Mouse (Mus musculus): Measurements from ENCODE around the gene Pik3cg.
"Not testable (repeated sequence)": the region's sequence is repeated elsewhere in the genome, so short reads cannot be mapped to it uniquely, and the experiment has no call there.

The Pik3cg gene

DNA sequence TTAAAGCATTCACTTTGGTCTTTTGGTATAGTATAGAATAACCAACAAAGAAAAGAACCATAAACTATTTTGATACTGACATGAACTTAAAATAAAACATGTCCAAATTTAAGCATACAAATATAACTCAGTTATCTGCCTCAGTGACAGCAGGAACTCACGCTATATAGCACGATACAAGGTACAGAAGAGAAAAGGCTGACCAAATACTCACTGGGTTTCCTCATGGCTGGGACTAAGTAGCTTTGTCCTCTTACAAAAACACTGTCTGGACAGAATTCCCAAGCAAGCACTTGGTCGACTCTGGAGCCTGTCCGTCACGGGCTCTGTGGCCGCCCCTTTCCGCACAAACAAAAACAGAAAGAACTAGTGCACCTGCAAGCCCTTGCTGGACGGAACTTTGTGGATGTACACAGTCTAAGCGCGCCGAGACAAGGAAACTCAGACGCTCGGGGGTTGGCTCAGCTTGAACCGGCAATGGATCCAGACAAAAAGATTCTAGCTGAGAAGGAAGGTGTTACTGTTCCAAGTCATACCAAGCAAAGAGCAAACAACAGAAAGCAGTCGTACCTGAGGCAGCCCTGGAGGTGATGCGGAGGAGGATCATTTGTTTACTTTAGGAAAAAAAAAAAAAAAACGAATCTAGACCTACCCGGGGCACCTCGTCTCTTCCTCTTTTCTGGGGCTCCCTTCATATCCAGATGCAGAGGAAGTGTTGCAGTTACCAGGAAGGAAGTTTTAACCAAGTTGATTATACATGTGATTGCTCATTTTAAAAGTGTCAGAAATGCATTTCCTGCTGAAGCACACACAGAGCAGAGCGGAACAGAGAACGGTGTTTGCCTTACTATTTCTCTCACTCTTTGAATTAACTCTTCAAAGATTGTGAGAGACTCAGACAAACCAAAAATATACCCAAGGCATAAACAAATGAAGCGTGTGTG lies at the start of gene Pik3cg:
TSS of gene Pik3cg (minus strand) at position 712 of the 944 bp plus-strand sequence.
- DNase-seq (ENCODE audit: low spot score), result no peak

DNA sequence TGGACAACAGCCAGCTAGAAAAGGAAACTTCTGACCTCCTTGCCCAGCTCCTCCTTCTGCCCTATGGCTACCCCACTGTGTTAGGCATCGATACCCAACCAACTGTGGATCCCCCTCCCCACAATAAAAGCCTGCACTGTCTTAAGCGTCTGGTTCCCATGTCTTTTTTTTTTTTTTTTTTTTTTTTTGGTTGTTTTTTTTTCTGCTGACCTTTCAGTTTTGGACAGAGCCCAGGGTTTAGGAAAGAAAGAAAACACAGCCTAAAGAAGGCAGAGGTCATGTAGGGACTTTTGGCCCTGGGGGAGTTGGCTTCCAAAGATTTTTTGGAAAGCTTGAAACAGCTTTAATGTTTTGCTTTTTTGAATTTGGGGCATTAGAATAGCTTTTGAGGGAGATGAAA lies 40.0 kb upstream of the Pik3cg start:
- DNase-seq (ENCODE audit: low spot score), result no peak

DNA sequence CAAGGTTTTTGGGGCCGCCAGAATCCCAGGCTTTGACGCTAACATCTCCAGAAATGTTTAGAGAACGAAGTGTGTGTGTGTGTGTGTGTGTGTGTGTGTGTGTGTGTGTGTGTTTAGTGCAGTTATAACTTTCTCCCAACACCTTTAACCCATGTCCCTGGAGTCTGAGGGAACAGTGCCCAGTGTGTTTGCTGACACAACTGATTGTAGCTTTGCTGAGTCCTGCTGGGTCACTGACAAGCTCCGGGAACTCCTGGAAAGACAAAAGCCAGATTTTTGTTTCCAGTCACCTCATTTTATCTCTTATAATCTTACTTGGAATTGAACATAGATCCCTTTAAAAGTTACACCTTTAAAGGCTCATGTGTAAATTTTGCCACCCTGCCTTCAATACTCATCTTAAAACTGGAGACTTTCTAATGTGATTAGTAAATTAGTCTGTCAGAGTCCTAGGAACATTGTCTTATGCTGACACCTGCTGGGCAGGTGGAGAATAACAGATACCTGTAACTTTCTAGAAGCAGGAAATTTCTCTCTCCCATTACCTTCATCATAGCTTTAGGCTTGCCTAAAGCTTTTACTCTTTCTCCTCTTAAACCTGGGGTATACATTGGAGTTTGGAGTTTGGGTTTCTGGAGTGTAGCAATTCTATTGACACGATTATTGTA lies 37.2 kb upstream of the Pik3cg start:
- DNase-seq (ENCODE audit: low spot score), result peak; percentile 22

DNA sequence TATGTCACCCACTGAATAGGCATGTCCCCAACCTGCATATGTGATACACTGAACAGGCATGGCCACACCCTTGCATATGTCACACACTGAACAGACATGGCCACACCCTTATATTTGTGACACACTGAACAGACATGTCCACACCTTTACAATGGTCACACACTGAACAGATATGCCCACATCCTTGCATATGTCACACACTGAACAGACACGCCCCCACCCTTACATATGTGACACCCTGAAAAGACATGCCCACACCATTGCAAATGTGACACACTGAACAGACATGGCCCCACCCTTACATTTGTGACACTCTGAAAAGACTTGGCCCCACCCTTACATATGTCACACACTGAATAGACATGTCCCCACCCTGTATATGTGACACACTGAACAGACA lies 35.1 kb upstream of the Pik3cg start:
- no peak for DNase-seq (ENCODE audit: low spot score)

DNA sequence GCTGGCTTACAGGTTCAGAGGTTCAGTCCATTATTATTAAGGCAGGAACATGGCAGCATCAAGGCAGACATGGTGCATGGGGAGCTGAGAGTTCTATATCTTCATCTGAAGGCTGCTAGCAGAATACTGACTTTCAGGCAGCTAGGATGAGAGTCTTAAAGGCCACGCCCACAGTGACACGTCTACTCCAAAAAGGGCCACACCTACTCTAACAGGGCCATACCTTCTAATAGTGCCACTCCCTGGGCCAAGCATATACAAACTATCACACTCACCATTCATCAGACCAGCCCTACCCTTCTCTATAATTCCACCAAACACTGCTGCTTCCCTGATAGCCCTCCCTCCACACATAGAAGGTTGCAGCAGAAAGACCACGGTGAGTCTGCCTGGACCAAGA lies 30.7 kb upstream of the Pik3cg start:
- not testable (repeated sequence) for DNase-seq (ENCODE audit: low spot score)

DNA sequence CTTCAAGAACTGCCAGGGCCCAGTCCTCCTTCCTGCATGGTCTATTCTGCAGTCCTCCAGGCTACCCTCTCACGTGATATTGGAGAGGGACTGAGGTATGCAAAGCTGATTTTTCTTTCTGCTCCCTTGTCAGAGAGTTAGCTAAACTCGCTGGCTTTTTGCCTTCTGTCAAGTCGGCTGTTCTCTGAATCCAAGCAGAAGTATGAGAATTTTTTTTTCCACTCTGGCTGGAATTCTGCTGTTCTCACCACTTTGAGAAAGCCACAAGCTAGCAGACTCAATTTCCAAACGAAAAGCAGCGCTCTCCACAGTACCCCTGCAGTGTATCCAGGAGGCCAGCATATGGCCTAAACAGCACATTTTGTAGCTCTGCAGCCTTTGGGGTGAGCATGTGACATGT lies 30.0 kb upstream of the Pik3cg start:
- DNase-seq (ENCODE audit: low spot score), result no peak

DNA sequence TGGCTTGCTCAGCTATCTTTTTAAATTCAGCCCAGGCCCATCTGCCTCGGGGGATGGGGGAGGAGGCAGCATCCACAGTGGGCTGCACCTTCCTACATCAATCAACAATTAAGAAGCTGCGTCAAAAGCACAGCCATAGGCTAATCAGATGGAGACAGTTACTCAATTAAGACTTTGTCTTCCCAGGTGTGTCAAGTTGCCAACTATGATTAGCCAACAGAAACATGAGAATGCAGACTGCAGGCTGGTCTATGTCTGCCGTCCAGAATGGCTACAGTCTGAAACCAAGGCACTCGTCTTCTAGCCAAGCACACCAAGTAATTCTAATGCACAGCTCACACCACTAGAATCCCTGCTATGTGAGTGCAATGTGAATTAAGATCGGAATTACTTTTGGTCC lies 29.4 kb upstream of the Pik3cg start:
- DNase-seq (ENCODE audit: low spot score), result no peak

DNA sequence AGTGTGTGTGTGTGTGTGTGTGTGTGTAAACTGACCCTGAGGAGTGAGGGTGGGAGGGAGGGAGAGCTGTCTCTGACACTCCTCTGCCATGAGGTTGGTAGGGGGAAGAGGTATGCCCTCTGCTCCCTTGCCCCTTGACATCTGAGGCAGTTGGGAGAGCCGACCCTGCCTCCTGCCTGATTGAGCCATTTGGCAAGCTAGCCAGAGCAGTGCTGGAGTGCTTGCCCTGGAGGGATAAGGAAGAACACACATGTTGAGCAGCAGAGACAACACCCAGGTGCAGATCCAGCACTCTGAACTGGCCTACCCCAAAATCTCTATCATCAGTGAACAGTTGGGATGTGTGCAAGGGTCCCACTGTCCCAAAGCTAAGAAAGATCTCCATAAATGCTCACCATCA lies 28.7 kb upstream of the Pik3cg start:
- no peak for DNase-seq (ENCODE audit: low spot score)

DNA sequence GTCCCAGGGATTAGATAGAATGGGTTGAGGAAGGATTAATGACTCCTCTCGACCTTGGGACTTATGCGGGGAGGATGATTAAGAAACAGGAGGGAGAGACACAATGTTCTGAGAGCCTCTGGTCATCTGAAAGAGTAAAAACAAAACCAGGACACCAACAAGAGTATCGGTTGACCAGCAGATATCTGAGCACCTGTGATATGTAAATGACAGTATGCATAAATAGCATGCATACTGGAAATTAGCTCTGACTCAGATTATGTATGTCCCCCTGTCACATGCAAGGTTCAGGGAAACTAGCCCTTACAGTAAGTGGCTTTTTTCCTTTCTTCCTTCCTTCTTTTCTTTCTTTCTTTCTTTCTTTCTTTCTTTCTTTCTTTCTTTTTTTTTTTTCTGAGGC lies 28.0 kb upstream of the Pik3cg start:
- DNase-seq (ENCODE audit: low spot score), result no peak

DNA sequence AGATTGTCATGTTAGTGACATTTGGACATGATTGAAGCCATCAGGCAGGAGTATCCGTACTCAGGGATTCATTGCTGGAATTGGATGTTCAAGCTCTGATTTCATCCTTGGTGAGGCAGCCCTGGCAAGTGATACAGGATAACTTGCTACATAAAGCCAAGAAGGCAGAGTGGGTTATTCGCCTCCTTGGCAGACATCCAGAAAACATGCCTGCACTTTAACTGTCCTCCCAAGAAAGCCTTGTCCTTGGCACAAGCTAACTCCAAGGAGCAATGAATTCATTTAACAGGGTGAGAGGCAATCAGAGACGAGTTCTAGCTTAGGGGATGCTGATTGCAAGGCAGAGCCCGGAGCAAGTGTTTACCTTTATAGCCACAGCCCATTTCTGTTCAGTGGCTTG lies 25.4 kb upstream of the Pik3cg start:
- DNase-seq (ENCODE audit: low spot score), result no peak

DNA sequence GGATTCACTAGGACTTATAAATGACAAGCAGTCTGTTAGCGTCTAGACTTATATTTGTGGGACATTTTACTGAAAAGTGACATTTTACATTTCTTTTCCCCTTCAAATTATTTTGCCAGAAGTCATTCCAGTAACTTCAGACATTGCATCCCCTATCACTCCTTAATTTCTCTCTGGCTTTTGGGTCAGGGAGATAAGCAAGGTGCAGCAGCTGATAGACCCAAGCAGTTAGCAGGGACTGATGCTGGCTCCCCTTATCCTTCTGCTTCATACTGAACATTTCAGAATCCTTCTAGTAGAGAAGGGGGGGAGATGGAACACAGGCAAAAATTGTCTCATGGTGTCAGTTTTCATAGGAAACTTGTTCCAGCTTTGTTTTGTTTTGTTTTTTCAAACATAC lies 22.9 kb upstream of the Pik3cg start:
- DNase-seq (ENCODE audit: low spot score), result no peak

DNA sequence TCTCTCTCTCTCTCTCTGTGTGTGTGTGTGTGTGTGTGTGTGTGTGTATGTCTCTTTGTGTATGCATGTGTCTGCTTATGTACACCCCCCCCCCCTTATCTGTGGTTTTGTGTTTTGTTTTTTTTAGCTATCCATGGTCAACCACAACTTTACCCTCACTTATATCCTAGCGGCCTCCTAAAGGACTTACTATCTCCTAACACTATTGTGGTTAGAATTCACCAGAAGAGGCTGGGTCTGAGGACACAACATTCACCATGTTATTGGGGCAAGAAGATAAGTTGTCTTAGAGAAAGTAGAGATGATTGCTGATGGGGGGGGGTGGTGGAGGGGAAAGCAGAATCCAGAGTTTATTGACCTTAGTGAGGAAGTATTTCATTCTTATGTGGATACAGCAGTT lies 15.2 kb upstream of the Pik3cg start:
- DNase-seq (ENCODE audit: low spot score), result no peak

DNA sequence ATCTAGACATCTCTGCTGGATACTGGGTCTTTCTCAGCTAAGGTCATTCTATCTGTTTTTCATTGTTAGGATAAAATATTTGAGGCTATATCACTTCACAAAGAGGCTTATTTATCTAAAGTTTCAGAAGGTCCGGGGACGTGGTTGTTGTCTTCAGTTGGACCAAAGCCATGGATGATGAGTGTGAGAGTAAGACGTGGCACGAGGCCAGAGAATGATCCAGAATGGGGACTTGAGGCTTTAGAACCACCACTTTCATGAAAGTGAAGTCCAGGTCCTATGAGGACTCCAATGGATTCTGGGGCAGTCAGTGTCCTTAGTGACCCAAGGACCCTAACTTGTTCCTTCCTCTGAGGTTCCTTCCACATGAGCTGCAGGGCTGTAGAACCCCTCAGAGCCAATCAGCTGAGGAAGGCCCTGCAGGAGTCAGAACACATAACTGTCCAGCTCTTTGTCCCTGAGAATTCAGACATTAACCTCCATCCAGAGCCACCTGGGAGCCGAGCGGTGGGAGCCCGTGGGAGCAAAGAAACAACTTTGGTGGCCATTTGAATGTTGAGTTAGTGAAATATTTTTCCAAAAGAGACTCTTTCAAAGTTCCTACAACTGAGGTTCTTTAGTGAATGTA lies 14.4 kb upstream of the Pik3cg start:
- no peak for DNase-seq (ENCODE audit: low spot score)

DNA sequence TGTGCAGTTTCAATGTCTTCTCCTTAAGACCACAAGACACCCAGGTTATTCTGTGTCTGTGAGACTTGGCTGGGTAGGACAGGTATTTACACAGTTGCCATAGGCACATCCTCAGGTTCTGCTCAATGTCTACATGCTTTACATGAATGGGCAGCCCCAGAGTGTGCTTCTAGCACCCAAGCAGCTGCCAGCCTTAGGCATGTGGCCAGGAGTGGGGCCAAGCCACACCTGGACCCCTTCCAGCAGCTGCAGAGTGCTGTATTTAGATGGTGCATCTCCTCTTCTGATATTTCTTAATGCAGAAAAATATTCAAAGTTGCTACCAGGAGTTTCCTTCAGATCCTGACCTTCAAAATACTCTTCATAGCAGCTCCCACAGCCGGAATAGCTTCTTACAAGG lies 11.9 kb upstream of the Pik3cg start:
- DNase-seq (ENCODE audit: low spot score), result no peak

DNA sequence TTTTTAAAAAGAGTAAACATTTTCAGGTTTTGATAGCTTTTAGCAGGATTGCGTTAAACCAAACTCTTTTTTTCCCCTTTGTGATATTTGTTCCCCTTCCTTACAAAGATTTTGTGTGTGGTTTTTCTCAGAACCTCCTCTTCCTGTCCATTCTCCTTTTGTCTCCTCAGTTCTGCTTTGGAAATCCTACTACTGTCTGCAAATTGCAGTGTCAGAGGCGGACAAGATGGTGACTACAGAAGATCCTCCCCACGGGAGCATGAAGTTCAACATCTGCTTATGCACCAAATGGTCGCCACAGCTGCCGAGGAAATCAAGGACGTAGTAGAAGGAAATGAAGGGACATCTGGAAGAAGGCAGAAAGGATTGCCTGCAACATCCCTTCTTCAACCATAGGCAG lies 6.7 kb upstream of the Pik3cg start:
- no peak for DNase-seq (ENCODE audit: low spot score)

DNA sequence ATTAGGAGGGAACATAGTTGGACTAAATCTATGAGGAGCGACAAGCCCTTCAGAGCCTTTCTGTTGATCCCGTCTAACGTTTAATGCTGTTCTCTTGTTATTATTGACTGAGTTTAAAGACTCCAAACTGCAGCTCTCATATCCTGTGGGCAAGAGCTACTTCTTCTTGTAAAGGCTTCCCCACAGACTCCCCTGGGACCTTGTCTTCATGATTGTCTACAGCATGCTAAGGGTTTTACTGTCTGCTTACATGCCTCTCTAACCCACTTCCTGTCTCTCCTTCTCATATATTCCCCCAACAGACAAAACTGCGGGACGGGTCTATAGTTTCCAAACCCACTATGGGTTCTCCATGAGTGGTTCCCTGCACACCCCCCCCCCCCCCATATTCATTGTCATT lies 4.2 kb upstream of the Pik3cg start:
- DNase-seq (ENCODE audit: low spot score), result no peak

DNA sequence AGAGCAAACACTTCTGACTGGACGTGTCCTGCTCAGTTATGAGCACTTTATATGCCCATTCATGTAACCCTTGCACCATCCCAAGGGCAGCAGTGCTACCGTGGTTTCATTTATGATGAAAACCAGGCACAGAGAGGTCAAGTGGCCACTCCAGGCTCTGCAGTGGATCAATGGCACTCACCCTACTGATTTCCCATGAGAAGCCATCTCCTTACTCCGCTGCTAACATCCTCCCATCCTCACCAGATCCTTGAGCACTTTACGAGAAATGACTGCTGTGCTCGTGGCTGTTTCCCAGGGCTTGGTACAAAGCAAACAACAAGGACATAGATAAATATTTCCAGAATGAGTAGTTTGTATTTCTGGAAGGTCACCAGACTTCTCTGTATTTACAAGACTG lies 3.7 kb upstream of the Pik3cg start:
- no peak for DNase-seq (ENCODE audit: low spot score)

DNA sequence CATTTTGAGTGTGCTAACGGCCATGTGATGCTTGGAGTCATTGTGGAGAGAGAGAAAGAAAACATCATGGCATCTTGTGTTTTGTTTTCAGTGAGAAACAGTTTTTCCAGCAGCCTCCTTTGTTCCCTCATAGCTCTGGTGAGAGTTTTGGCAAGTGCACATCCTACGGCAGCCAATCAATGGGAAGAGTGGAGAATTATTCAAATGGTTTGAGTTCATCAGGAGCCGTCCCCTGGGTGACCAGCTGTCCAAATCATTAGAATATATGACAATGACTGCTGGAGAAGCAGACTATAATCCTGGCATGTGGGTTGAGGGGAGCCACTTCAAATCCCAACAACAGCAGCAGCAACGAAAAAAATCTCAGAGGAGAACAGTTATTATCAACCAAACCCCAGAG lies 2.8 kb upstream of the Pik3cg start:
- DNase-seq (ENCODE audit: low spot score), result no peak

DNA sequence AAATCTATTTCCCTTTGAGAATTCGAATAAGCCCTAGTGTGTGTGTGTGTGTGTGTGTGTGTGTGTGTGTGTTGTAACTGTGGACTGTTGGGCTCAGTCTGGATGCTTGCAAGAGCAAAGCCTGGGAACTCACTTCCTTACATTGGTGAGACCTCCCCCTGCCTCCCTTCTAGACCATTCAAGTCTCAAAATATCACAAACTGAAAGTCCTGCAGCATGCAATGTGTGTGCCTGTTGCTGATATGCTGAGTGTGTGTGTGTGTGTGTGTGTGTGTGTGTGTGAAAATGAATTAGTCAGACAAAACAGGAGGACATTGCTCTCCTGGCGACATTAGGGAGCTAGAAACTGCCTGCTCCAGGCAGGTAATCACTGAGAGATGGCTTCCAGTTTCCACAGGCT lies 492 bp upstream of the Pik3cg start:
- DNase-seq (ENCODE audit: low spot score), result no peak

DNA sequence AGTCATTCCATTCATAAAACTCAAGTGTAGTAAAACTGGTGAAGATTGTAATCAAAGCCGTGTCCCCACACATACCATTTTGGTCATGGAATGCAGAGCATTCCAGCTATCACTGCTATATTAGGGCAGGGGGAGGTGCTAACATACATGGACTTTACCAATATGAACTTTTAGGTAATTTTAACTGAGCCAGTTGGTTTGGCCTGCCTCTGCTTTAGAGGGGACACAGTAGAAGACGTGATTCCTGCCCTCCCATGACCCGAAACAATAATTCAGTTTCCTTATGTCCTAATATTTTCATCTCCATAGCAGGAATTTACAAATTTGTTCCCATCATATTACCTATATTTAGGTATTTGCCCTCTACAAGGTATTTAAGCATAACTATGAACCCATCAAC lies 1.3 kb downstream of the Pik3cg start:
- no peak for DNase-seq (ENCODE audit: low spot score)

DNA sequence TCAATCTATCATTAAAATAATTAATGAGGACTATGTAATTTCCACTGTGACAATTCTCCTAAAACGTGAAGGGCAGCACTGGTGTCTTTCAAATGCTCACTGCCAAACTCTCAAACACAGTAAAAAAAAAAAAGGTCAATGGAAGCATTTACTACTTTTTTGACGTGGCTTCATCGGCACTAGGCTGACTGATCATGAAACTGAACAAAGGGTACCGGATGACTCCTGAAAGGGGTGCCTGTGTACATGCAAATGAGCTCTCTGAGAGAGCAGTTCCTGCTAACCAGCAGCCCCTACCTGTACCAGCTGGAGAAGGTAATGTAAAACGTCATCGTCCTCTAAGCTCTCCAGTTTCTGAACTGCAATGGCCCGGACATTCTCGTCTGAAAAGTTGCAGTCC lies 4.8 kb downstream of the Pik3cg start:
- DNase-seq (ENCODE audit: low spot score), result no peak

DNA sequence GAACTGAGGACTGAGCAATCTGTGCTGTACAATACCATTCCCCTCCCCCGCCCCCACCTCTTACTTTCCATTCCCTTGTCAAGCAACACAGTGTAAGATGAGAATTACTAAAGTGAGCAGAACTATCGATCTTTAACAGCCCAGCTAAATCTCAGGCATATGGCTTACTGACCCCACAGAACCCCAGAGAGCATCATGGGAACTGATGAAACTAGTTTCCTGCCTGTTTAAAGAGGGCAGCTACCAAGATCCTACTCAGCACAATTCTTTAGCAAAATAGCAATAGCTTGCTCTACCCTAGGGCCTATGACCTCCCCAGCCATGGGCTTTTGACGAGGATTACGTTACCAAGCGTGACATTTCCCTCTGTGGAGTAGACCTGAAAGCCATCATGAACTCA lies 5.9 kb downstream of the Pik3cg start:
- DNase-seq (ENCODE audit: low spot score), result no peak

DNA sequence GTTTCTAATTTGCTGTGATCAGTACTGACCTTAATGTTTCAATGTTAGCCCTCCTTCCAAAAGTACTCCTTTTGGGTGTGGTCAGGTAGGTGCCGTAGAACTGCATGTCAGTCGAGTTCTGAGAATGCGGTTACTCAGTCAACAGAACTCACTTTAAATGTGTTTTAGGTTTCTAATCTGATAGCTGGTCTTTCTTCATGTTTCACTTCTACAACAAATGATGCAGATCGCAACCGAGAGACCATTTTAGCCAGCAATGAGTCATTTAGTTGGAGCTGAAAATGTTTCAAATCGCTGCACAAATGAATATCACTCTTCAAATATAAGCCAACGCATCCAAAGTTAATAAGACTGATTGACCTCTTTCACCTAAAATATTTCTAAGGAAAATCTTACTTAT lies 6.5 kb downstream of the Pik3cg start:
- DNase-seq (ENCODE audit: low spot score), result no peak
